7 mouse cellular contexts compared by ENCODE assay signal in genomic region chr19:46970121-46970729, GRCm38 (mm10). TPM values are rescaled to one million over a fixed set of nuclear protein-coding genes. Genes with fewer than 3 reads are reported as not detected.
DNase-seq lines count a peak whose midpoint lies in the region; ATAC-seq lines count a peak whose summit lies in the region.

No protein-coding gene starts in this region.

- ATAC-seq in neural tube, embryonic 13.5 days (ENCODE audit: low read depth), result no peak
- ATAC-seq in heart, embryonic 16.5 days (replicated peaks; ENCODE audit: extremely low read depth, insufficient read depth, low FRiP score), result no peak

- WGBS in neural tube, embryonic 13.5 days, result 57% methylated on average over 13 of the region's 13 CpGs
- WGBS in heart, embryonic 16.5 days, result 31% methylated on average over 13 of the region's 13 CpGs
- 40% methylated on average over 12 of the region's 13 CpGs for WGBS in macrophage (ENCODE audit: missing documents)

- no peaks in the 10 kb centered on the region for H3K27me3 ChIP-seq in neural tube, embryonic 13.5 days
- no peaks in the 10 kb centered on the region for H3K27me3 ChIP-seq in heart, embryonic 16.5 days (ENCODE audit: control insufficient read depth, insufficient read depth, low read length)

- peak overlapping the region; percentile 35 for H3K27ac ChIP-seq in neural tube, embryonic 13.5 days (replicated peaks)
- peak overlapping the region; percentile 92 for H3K27ac ChIP-seq in heart, embryonic 16.5 days (ENCODE audit: low read length)
- H3K27ac ChIP-seq in macrophage, result peak overlapping the region; percentile 78

- intact Hi-C loops in left cerebral cortex, postnatal 10 days (cut with DNase I), result no loop called here

- no peaks in the 10 kb centered on the region for H3K36me3 ChIP-seq in neural tube, embryonic 13.5 days
- H3K36me3 ChIP-seq in heart, embryonic 16.5 days (ENCODE audit: control insufficient read depth, insufficient read depth), result no peaks in the 10 kb centered on the region
- H3K36me3 ChIP-seq in macrophage (ENCODE audit: inconsistent target), result no peaks in the 10 kb centered on the region

- no peak overlapping the region for H3K4me3 ChIP-seq in neural tube, embryonic 13.5 days
- H3K4me3 ChIP-seq in heart, embryonic 16.5 days (ENCODE audit: low read length), result 0 out of 2 replicates have a peak overlapping the region, but pooled peaks have one; percentile 8
- H3K4me3 ChIP-seq in macrophage (ENCODE audit: inconsistent target), result no peak overlapping the region

- H3K9ac ChIP-seq in neural tube, embryonic 13.5 days, result no peak overlapping the region
- H3K9ac ChIP-seq in heart, embryonic 16.5 days (ENCODE audit: low read length), result peak overlapping the region; percentile 37

- no peaks in the 10 kb centered on the region for H3K9me3 ChIP-seq in neural tube, embryonic 13.5 days
- no peaks in the 10 kb centered on the region for H3K9me3 ChIP-seq in heart, embryonic 16.5 days (replicated peaks; ENCODE audit: control insufficient read depth, low read length)

- H3K4me1 ChIP-seq in neural tube, embryonic 13.5 days (replicated peaks), result peaks cover 16% of the 10 kb centered on the region
- H3K4me1 ChIP-seq in heart, embryonic 16.5 days (ENCODE audit: control insufficient read depth, insufficient read depth, low read length), result peaks cover 33% of the 10 kb centered on the region

- no peak overlapping the region for H3K4me2 ChIP-seq in neural tube, embryonic 13.5 days
- peak overlapping the region; percentile 36 for H3K4me2 ChIP-seq in heart, embryonic 16.5 days (ENCODE audit: low read depth, low read length)

- no peaks in the 10 kb centered on the region for H3K79me2 ChIP-seq in macrophage (ENCODE audit: inconsistent target)

- DNase-seq in neural tube, embryonic 10.5 days (ENCODE audit: extremely low spot score, low spot score), result no peak
- no peak for DNase-seq in right cerebral cortex, postnatal 25 days
- DNase-seq in left cerebral cortex, postnatal 10 days (ENCODE audit: extremely low spot score in 1 of 2, low spot score in 2 of 2), result no peak
- no peak for DNase-seq in frontal cortex, postnatal 36 days (ENCODE audit: low spot score in 2 of 2)

RNA-seq across cellular contexts. Expression of gene Ina, which starts 44.3 kb away (rescaled TPM):
- polyA plus RNA-seq in neural tube, embryonic 13.5 days (2015; fragmentation: Nextera tagmentation; extraction: Ambion mirVana), result 680 and 687 TPM in 2 replicates
- polyA plus RNA-seq in heart, embryonic 16.5 days (2015; fragmentation: Nextera tagmentation; extraction: Ambion mirVana), result 0.37 and 0.41 TPM in 2 replicates
- not detected for total RNA-seq in macrophage (2018; cell fraction: chromatin; rRNA removed)
- not detected for total RNA-seq in macrophage (2018; cell fraction: cytosol; rRNA removed)
- not detected for total RNA-seq in macrophage (2018; cell fraction: nucleus; rRNA removed)
- polyA plus RNA-seq in macrophage (2018), result not detected in 3 replicates
- total RNA-seq in left cerebral cortex, postnatal 10 days (2021), result 100 to 1,000 TPM; 180 to 190 TPM

RNA-seq across cellular contexts. Expression of gene Nt5c2, which starts 44.7 kb away (rescaled TPM):
- 81.7 and 85.0 TPM in 2 replicates for polyA plus RNA-seq in neural tube, embryonic 13.5 days (2015; fragmentation: Nextera tagmentation; extraction: Ambion mirVana)
- 136 and 142 TPM in 2 replicates for polyA plus RNA-seq in heart, embryonic 16.5 days (2015; fragmentation: Nextera tagmentation; extraction: Ambion mirVana)
- total RNA-seq in macrophage (2018; cell fraction: chromatin; rRNA removed), result 100 to 1,000 TPM in 17 of 26 experiments, 10 to 100 TPM in 9; 27.4 to 302 (median 150) TPM
- 10 to 100 TPM; 27.9 to 50.7 (median 38.9) TPM for total RNA-seq in macrophage (2018; cell fraction: cytosol; rRNA removed)
- total RNA-seq in macrophage (2018; cell fraction: nucleus; rRNA removed), result 100 to 1,000 TPM in 6 of 26 experiments, 10 to 100 TPM in 20; 22.1 to 136 (median 68.3) TPM
- polyA plus RNA-seq in macrophage (2018), result 37.6 to 49.9 TPM (median 47.8 TPM) in 3 replicates
- total RNA-seq in left cerebral cortex, postnatal 10 days (2021), result 10 to 100 TPM; 76.4 to 87.4 TPM

Comparison
In these comparisons a context has a peak if more than half of its experiments do, and no peak if none do; other contexts are left out.
1. H3K27ac ChIP-seq: peak in every context shown above with its lines; median percentile 92 in heart, embryonic 16.5 days; 78 in macrophage; 35 in neural tube, embryonic 13.5 days.
2. RNA of gene Ina, which starts 44.3 kb away (polyA plus RNA-seq): 680 to 687 TPM in neural tube, embryonic 13.5 days; 0.37 to 0.41 TPM in heart, embryonic 16.5 days and not detected in macrophage; every median in the first group is over 100 times any median in the second.